Mouse (Mus musculus): ENCODE measurements at regions not wholly inside any gene's neighbourhood (a gene's known extent, or its start where the extent isn't known, plus 50 kb on each side); places are given as distances from the start of the nearest gene placed in this dataset.

GRCm38 (mm10) chr8:35047798-35048197 is 717.8 kb upstream of the Gm19410 start:
- TF ChIP-seq POLR2A (IDR thresholded peaks at IDR 0.05; ENCODE audit: borderline replicate concordance, control insufficient read depth, low read depth, low read length) (no peak), CTCF (IDR thresholded peaks at IDR 0.05; ENCODE audit: control insufficient read depth, insufficient read depth, low read length) (no peak)

All from bone marrow, adult 2 months (tissue).